Mouse (Mus musculus): ENCODE measurements around the gene Gpc6. TPM values are rescaled to one million over a fixed set of nuclear protein-coding genes. Genes with fewer than 3 reads are reported as not detected.

The Gpc6 gene
- total RNA-seq, 2 experiments from 2014 or later: 33.7 to 39.6 TPM

DNA sequence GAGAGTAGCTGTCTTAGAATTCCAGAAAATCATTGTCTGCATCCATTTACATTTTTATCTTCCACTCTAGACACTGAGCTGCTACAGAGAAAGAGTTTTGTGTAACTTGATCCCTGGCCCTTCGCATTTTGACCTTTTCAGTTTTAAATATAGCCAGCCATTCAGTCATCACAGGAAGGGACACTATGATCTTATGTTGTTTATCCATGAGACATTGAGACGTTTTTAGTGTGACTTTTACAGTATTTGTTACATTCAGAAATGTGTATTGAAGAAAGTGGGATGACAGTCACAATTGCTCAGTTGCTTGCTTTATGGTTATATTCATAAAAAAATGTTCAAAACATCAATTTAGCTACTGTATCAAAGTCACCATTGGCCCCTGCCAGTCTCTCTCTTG is 130.0 kb downstream of the Gpc6 start:
- DNase-seq (ENCODE audit: low spot score in 2 of 2): no peak

DNA sequence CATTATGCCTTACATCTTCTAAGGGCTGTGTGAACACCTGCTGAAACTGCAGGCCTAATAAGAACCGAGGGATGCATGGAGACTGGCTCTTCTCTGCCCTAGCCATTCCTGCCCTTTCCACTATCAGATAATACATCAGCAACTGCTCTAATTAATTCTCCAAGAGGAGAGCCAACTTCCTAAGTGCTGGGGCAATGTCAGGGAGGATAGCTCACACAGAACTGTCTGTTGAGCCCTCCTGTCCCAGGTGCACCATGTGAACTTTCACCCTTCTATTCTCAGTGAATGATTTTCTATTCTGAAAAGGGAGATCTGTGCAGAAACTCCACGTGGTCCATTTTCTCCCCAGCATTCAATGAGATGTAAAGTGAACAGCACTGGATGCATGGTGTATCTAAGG is 136.0 kb downstream of the Gpc6 start:
- DNase-seq (ENCODE audit: low spot score in 2 of 2): no peak

DNA sequence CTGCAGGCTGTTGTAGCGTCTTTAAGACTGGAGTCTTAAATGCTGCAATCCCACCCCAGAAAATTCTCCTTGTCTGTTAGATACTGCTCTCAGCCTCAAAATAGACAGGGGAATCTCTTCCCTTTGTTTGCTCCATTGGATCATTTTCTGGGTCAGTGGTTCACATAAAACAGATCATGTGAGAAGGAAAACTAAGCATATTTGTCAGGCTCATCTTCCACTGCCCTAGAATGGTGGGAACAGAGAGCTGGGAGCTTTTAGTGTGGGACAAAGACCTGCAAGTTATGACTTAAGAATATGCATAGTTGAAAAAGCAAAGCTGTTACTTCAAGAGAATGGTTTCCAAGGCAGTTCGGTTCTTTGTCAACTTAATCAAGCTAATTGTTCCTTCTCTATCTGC is 136.4 kb downstream of the Gpc6 start:
- DNase-seq (ENCODE audit: low spot score in 2 of 2): no peak

DNA sequence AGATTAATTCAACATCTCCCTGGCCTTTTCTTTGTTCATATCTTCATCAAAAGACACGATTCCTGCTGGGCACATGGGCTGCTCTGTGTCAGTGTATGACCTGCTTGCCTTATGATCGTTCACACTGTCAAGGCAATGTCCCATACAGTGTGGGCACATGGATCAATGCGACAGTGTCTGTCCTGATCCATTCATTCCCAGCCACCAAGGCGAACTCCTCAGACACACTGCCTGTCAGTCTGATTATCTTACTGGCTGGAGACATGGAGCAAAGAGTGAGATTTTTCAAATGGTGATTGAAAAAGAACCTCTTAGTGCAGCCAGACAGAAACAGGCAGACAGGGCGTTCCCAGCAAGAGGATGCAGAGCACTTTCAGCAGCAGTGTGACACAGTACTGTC is 143.1 kb downstream of the Gpc6 start:
- no peak for DNase-seq (ENCODE audit: low spot score in 2 of 2)

DNA sequence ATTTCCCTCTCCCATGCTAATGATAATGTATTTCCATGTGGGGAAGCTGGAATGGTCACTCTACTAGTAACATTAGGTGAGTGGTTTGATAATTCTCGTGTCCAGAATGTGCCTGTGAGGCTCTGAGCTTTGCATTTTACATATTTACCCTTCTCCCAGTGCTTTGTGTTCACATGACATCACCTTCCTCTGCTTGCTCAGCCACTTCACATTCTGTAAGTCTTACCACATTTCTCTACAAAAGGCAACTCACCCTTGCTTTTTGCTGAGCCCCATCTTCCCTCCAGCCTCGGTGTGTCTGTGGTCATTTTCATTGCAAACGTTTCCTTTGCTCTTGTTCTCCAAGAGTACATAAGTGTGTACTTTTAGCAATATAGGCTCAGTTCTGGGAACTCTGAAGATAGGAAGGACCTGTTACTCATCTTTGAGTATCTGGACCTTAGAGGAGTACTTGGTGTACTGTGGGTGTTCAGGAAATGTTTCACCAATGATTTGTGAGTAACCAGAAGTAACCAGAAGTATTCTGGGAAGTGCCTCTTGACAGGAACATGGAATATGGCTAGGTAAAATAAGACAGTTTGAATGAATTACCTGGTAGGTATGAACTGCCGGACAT is 145.5 kb downstream of the Gpc6 start:
- no peak for DNase-seq (ENCODE audit: low spot score in 2 of 2)

DNA sequence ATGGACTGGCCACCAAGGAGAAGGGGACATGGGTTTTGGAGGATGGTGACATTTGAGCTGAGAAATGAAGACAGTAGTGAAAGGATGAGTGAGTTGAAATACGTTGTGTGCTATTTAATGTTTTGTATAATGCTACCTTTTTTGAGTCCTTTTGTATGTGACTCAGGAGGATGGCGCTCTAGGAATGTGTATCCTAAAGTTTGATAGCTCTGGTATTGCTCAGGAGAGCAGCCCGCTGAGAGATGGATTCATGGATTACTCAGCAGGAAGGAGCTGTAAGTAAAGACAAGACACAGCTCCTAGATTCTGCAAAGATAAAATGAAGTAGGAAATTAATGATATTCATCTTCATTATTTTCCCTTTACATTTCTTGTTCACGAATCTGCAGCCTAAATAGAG is 168.5 kb downstream of the Gpc6 start:
- DNase-seq (ENCODE audit: low spot score in 2 of 2): no peak

DNA sequence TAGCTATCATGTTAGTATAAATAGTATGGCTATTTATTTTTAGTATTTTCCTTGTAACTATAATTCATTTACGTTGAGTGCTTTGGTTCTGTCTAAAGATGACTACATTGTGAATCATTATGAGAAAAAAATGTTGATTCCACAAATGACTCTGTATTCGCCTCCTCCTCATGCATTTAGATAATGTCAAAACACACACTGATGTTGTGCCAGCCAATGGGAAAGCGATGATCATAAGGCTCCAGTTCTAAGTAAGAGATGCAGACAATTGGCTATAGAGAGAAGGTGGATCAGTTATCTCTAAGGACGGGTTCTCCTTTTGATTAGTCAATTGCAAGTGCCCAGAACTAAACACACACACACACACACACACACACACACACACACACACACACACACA is 181.8 kb downstream of the Gpc6 start:
- no peak for DNase-seq (ENCODE audit: low spot score in 2 of 2)

DNA sequence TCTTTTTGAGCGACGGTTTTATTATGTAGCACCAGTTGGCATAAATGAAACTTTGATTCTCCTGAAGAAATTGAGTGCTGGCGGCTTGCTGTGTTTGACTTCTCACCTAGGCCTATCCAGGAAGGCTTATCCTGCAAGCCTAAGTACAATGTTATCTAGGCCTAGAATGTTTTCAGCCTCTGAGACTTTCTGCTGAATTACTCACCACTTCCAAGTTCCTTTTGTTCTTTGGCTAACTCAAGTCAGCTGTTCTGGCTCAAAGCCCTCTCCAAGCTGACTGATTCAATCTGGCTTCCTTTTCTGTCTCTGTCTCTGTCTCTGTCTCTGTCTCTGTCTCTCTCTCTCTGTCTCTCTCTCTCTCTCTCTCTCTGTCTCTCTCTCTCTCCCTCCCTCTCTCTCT is 188.0 kb downstream of the Gpc6 start:
- no peak for DNase-seq (ENCODE audit: low spot score in 2 of 2)

DNA sequence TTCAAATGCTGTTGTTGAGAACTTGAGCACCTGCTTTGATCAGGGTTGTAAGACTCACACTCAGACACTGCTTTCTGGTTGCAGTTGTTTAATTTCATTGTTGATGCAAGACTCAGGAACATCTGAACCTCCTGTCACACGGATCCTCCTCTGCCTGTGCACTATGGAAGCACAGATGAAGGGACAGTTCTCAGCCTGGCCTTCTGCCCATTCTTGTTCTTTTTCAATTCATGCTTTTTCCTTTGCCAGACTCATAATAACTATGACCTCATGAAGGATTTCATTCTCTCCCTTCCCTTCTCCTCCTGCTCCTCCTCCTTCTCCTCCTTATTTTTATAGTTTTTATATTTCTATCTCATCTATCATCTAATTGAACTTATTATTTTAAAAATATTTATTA is 196.9 kb downstream of the Gpc6 start:
- no peak for DNase-seq (ENCODE audit: low spot score in 2 of 2)

DNA sequence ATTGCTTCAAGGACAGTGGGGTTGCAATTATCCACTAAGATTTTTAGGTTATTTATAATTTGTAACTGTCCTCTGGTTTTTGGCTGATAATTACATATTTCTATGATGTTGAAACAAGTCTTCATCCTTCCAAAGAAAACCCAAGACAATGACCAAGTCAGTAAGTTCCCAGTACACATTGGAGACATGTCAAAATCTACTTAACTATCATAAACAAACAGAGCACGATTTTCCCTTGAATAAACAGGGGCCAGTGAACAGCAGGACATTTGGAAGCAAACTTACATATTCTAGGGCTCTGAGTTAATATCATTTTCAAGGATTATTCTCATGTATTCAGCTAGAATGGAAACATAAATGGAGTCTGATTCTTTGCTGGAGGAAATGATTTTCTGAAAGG is 205.2 kb downstream of the Gpc6 start:
- DNase-seq (ENCODE audit: low spot score in 2 of 2): no peak

DNA sequence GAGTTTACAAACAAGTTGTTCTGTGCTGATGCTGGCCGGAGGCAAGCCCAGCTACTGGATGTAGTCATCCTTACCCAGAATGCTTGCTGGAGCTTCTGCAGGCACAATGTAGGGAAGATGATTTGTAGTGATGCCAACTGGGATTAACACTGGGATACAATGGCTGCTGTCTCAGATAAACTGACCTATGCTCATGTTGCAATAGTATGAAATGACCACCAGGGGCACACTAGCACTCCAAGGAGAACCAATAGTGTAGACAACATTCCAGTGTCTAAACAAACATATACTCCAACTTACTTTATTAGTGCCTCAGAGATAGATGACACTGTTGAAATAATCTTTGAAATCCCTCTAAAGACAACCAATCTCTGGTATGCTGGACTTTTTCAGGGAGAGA is 206.2 kb downstream of the Gpc6 start:
- no peak for DNase-seq (ENCODE audit: low spot score in 2 of 2)

DNA sequence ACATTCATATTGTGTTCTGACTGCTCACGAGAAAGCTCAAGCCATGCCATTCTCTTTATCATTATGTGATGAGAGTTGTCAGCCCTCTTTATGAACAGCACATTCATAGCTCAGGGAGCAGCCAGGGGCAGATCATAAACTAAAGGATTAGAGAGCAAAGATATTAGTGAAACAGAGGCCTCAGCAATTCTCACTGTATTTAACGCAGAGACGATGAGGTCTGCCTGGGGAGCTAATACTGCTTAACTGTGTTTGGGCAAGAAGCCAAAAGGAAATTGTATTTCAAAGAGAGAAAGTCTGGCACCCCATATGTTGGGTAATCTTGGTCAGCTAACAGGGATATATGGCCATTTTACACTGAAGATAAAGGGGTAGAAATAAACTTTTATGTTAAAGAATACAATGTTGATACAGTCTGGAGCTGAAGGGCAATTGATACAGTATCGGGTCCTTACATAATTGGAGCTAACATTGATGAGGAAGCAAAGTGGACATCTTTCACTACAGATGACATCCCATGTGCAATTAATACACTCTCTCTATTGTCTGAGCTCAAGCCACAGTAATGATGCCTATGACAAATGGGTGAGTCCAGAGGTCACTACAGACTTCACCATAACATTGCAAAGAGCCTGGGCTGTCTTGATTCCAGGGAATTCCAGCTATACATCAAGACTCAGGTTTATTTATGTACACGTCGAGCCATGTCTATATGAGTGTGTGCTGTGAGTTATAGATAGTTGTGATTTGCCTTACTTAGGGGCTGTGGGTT is 216.1 kb downstream of the Gpc6 start:
- no peak for DNase-seq (ENCODE audit: low spot score in 2 of 2)

DNA sequence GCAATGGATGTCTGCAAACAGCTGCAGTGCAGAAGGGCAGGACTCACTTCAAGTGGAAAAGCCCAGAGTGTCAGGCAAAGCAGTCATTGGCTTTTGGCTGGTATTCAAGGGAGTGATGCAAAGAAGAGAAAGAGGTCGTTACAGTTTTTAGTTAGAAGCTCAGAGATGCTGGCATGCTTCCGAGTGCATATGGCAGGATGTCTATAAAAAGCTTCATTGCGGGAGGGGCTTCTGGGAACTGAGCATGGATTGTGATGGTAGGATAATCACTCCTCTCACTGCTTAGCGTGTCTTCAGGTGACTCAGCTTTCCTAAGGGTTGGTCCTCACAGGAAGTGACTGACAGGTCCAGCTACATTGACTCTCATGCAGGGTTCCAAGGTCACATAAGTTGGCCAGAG is 221.0 kb downstream of the Gpc6 start:
- DNase-seq (ENCODE audit: low spot score in 2 of 2): no peak

DNA sequence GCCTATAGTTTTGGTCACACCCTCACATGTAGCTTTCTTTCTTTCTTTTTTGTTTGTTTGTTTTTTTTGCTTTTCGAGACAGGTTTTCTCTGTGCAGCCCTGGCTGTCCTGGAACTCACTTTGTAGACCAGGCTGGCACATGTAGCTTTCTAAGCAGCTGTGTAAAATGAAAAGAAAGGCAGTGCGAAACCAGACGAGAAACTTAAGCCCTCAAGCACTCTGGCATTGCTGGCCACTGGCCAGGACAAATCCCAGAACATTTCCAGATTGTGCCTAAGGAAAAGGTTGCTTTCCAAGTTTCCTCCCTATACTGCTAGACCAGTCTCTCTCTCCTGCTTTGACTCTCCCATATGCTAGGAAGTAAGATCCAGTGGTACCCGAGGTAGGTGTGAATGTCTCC is 221.6 kb downstream of the Gpc6 start:
- no peak for DNase-seq (ENCODE audit: low spot score in 2 of 2)

DNA sequence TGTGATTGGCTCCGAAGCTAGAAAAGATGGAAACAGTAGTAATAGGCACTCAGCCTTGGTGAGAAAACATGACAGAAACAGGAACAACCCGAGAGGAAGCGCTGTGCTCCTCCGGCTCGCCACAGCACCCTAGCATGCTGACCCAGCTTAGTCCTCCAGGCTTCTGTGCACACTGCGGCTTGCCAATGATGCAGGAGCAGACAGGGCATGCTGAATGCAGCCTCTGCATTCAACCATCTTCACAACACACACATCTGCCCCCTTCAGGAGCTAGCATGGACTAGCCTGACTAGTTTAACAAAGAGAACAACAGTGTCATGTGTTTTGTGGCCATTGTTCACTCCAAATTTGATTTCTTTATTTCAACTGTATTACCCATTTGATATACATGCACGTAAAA is 226.5 kb downstream of the Gpc6 start:
- no peak for DNase-seq (ENCODE audit: low spot score in 2 of 2)

DNA sequence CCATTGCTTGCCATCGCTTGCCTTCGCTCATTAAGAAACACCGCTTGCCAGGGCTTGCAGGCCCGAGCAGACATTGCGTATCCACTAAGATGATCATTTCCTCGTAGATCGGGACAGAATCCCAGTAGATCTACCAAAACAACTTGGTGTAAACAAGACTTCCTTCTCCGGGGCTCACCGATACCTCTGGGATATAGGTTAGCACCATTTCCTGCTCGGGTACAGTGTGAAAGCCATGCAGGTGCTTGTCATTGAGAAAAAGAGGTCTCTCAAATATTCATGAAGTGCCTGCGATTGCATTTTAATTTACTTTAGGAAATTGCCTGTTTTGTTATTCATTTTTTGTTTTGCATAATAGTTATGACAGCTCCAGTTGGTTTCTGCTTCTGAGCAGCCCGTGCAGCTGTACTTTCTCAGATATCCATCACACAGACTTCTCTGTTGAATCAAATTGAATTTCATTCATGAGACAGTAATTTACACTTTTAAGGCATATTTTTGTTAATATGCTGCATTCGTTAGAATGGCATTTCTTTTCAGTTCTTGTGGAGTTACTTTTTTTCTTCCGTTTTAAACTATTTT is 230.9 kb downstream of the Gpc6 start:
- DNase-seq (ENCODE audit: low spot score in 2 of 2): no peak

DNA sequence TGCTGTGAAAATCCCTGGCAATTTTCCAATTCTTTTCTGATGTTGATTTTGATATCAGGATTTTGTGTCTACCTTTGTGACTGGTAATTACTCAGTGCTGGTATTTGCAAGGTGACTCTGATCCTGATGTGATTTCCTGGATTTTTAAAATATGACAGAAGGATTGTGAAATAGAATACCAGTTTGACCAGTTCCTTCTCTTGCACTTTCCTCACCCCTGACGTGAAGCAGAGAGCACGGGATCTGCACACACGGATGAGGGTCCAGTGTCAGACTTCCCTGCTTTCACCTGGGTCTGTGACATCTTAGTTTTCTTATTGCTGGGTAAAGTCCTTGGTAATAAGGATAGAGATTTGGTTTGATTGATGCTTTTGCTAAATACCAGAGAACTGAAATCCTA is 232.3 kb downstream of the Gpc6 start:
- DNase-seq (ENCODE audit: low spot score in 2 of 2): no peak

DNA sequence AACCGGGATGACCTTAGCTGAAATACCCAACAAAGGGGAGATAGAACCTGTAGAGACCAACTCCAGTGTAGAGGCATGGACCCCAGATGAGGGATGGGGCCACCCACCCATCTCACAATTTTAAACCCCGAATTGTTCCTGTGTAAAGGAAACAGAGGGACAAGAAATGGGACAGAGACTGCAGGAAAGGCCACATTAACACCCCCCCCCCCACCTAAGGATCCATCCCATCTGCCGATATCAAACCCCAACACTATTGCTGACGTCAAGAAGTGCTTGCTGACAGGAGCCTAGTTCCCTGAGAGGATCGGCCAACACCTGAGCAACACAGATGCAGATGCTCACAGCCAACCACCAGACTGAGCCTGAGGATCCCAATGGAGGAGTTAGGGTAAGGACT is 241.2 kb downstream of the Gpc6 start:
- no peak for DNase-seq (ENCODE audit: low spot score in 2 of 2)

DNA sequence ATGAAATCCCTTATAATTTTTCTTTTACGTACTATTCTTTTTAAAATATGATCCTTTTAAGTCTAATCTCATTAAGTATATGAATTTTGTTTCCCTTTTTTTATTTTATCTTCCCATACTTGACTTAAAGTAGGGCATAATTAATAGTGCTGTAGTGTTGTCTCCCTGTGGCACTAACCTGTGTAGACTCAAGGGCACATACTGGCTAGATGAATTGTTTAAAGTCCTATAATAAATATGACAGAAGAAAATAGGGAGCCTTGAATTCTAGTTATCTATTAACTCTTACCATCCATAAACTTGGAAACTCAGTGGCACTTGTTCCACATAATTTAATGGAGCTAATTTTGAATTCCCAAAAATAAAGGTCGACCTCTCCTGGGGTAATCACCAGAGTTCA is 268.2 kb downstream of the Gpc6 start:
- no peak for DNase-seq (ENCODE audit: low spot score in 2 of 2)

DNA sequence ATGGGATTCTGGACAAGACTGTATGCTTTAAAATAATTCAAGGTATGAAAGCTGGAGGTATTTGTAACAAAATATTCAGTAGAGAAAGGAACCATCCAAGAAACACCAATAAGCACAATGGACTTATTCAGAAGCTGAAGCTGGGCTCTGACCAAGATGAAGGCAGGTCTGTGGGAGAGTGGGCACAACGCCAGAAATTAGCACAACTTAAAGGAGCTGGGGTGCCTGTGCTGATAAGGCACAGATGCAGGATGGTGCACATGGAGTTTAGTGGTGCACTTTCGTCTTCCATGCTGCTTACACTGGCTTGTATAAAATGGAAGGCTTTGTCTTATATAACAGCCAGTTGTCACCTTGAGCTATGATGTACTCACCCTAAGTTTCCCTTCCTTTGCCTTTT is 276.9 kb downstream of the Gpc6 start:
- DNase-seq (ENCODE audit: low spot score in 2 of 2): no peak

DNA sequence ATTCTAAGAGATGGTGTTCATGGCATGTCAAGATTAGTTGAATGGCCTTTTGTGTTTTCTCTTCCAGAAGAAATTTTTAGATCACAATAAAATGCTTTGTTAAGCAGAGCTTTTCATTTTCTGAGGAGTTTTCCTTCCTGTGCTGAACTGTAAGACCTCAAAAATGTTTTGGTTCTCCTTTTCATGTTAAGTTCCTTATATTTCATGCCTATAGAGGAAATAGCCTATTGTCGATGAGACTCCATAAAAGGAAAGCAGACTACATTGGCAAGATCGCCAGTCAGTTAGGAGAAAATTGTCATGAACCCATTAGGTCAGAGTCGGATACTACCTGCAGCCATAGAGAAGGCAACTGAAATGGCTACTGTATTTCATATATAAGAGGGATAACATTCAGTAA is 278.8 kb downstream of the Gpc6 start:
- DNase-seq (ENCODE audit: low spot score in 2 of 2): no peak

DNA sequence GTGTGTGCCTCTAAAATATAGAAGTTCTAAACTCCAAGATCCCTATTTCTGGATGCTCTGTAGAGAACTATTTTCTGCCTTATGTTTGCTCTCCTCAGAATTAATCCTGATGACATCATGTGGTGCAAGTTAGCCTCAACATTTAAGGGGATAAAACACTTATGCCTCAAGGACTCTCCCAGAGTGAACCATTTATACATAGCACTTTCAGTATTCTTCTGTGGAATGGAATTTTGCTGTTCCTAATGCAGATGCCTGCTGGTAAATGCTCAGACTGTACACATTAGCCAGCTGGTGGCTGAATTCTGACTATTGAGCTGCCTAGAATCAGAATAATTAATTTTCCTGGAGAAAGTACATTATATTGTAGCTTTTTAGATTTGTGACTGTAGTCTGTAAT is 289.3 kb downstream of the Gpc6 start:
- DNase-seq (ENCODE audit: low spot score in 2 of 2): no peak

DNA sequence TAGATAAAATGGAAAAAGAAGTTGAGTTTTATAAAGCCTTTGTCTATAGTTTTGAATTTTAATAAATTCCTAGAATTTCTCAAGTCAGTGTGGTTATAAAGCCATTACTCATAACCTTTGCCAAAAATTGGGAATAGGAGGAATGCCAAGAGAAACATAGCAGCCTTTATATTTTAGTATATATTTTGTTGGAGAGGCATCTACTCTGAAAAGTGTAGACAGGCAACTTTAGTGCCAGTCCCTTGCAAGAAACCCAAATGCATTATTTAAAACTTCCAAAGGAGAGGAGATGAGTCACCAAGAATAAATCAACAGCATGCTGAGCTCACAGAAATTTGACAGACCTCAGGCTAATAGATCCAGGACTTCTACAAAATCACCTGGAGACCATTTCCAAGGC is 301.8 kb downstream of the Gpc6 start:
- DNase-seq (ENCODE audit: low spot score in 2 of 2): no peak
